Comparison of ENCODE assay signal across 24 mouse cellular contexts in genomic region chr7:98485508-98485907, GRCm38 (mm10). TPM values are rescaled to one million over a fixed set of nuclear protein-coding genes. Genes with fewer than 3 reads are reported as not detected.
A peak's percentile ranks its signal among the peaks of the same experiment; 100 is the strongest.
DNase-seq lines count a peak whose midpoint lies in the region; ATAC-seq and TF ChIP-seq lines count a peak whose summit lies in the region.
"Had no signal": no experiment of that assay in that cellular context is flagged by ENCODE, and none has a peak within 500 bp of the region (broad histone marks: within the 10 kb centered on the region; RNA-seq: fewer than 3 reads in every experiment).

No protein-coding gene starts in this region.

- H3K4me1 ChIP-seq in heart, embryonic 10.5 days: peaks cover 49% of the 10 kb centered on the region
- peaks cover 3% of the 10 kb centered on the region for H3K4me1 ChIP-seq in midbrain, embryonic 11.5 days (ENCODE audit: control insufficient read depth, insufficient read depth, low read length)

- H3K36me3 ChIP-seq in heart, embryonic 10.5 days: no peaks in the 10 kb centered on the region
- H3K36me3 ChIP-seq in midbrain, embryonic 11.5 days (ENCODE audit: control insufficient read depth, insufficient read depth, low read length): no peaks in the 10 kb centered on the region
- H3K36me3 ChIP-seq: forebrain, embryonic 10.5 days; limb, embryonic 12.5 days; midbrain, embryonic 10.5 days; neural tube, embryonic 13.5 days; stomach, embryonic 15.5 days had no signal

- WGBS in heart, embryonic 10.5 days: 72% methylated on average over 4 of the region's 4 CpGs
- WGBS in midbrain, embryonic 11.5 days: 78% methylated on average over 4 of the region's 4 CpGs

- ATAC-seq in midbrain, embryonic 11.5 days (ENCODE audit: low FRiP score): no peak
- ATAC-seq: inflammation-experienced regulatory T-cells, adult 6 months had no signal

- H3K4me2 ChIP-seq in midbrain, embryonic 11.5 days: no peak overlapping the region
- H3K4me2 ChIP-seq: limb, embryonic 12.5 days; neural tube, embryonic 13.5 days; stomach, embryonic 15.5 days had no signal

- H3K27me3 ChIP-seq in heart, embryonic 10.5 days (ENCODE audit: insufficient read depth, poor library complexity, severe bottlenecking): peaks cover 37% of the 10 kb centered on the region
- H3K27me3 ChIP-seq in midbrain, embryonic 11.5 days (ENCODE audit: control insufficient read depth, insufficient read depth, low read length): peaks cover 10% of the 10 kb centered on the region; the same call in 1 of the 2 replicates
- H3K27me3 ChIP-seq: stomach, embryonic 15.5 days had no signal

- no peak for TF ChIP-seq CTCF in left cerebral cortex, adult 2 months (IDR thresholded peaks at IDR 0.05)

- H3K27ac ChIP-seq in heart, embryonic 10.5 days: no peak overlapping the region
- peak overlapping the region; percentile 58 for H3K27ac ChIP-seq in left cerebral cortex, adult 2 months
- no peak overlapping the region for H3K27ac ChIP-seq in midbrain, embryonic 11.5 days (ENCODE audit: low read depth, low read length)
- H3K27ac ChIP-seq: forebrain, embryonic 10.5 days; layer of hippocampus, adult 2 months; limb, embryonic 12.5 days; liver, embryonic 14.5 days; neural tube, embryonic 13.5 days; stomach, embryonic 15.5 days had no signal

- no peaks in the 10 kb centered on the region for H3K9me3 ChIP-seq in heart, embryonic 10.5 days
- H3K9me3 ChIP-seq in midbrain, embryonic 11.5 days (ENCODE audit: control insufficient read depth, low read length): no peaks in the 10 kb centered on the region
- H3K9me3 ChIP-seq: forebrain, embryonic 10.5 days; limb, embryonic 12.5 days; midbrain, embryonic 10.5 days; neural tube, embryonic 13.5 days; stomach, embryonic 15.5 days had no signal

- H3K4me3 ChIP-seq in heart, embryonic 10.5 days: no peak overlapping the region
- no peak overlapping the region for H3K4me3 ChIP-seq in left cerebral cortex, adult 2 months
- H3K4me3 ChIP-seq in midbrain, embryonic 11.5 days (ENCODE audit: low read depth, low read length): no peak overlapping the region
- H3K4me3 ChIP-seq: forebrain, embryonic 10.5 days; layer of hippocampus, adult 2 months; limb, embryonic 12.5 days; midbrain, embryonic 10.5 days; neural tube, embryonic 13.5 days; stomach, embryonic 15.5 days had no signal

- peak; percentile 96 for DNase-seq in heart, adult 11 months
- no peak for DNase-seq in heart, embryonic 10.5 days (ENCODE audit: low spot score)
- no peak for DNase-seq in left cerebral cortex, adult 2 months (ENCODE audit: extremely low spot score in 1 of 2, low spot score in 2 of 2)
- DNase-seq in left cerebral cortex, adult 11 months (ENCODE audit: low spot score): no peak
- DNase-seq in NIH3T3 (ENCODE audit: low read depth): peak; percentile 86
- DNase-seq in heart, postnatal 4 days: peak; percentile 65
- DNase-seq in midbrain, embryonic 11.5 days (ENCODE audit: low spot score, missing footprints): no peak
- no peak for DNase-seq in retina, postnatal 1 day
- DNase-seq: cerebellum, postnatal 10 days; kidney, adult 8-10 months; thymus, adult 2 months had no signal

- intact Hi-C loops in left cerebral cortex, adult 2 months (cut with DNase I): no loop called here

- H3K9ac ChIP-seq in midbrain, embryonic 11.5 days (ENCODE audit: low read length): no peak overlapping the region
- H3K9ac ChIP-seq: limb, embryonic 12.5 days; liver, embryonic 14.5 days; neural tube, embryonic 13.5 days; stomach, embryonic 15.5 days had no signal

RNA-seq across cellular contexts. Expression of gene Lrrc32, which starts 3.6 kb away (rescaled TPM):
- 4.8 and 7.3 TPM in 2 replicates for polyA plus RNA-seq in heart, embryonic 10.5 days (2016; fragmentation: Nextera tagmentation; extraction: Ambion mirVana)
- total RNA-seq in left cerebral cortex, adult 2 months (2021): 1 to 10 TPM; 5.0 to 8.0 TPM
- 10 to 100 TPM; 17.3 to 18.6 TPM for total RNA-seq in heart, postnatal 4 days (2021)
- polyA plus RNA-seq in midbrain, embryonic 11.5 days (2014; fragmentation: Nextera tagmentation; extraction: Ambion mirVana): 4.3 TPM in 2 replicates
- total RNA-seq: monocyte, adult 5-6 weeks had no signal

RNA-seq across cellular contexts. Expression of gene Gucy2d, which starts 45.3 kb away (rescaled TPM):
- not detected in 2 replicates for polyA plus RNA-seq in heart, embryonic 10.5 days (2016; fragmentation: Nextera tagmentation; extraction: Ambion mirVana)
- total RNA-seq in left cerebral cortex, adult 2 months (2021): not detected
- not detected for total RNA-seq in heart, postnatal 4 days (2021)
- polyA plus RNA-seq in midbrain, embryonic 11.5 days (2014; fragmentation: Nextera tagmentation; extraction: Ambion mirVana): not detected in 2 replicates
- total RNA-seq: adrenal gland, postnatal 4 days; layer of hippocampus, adult 2 months; monocyte, adult 5-6 weeks had no signal
- polyA plus RNA-seq: C2C12; forebrain, embryonic 10.5 days; hindbrain, embryonic 11.5 days; inflammation-experienced regulatory T-cells, adult 6 months; liver, embryonic 14.5 days; midbrain, embryonic 10.5 days; neural tube, embryonic 13.5 days; small intestine, adult 2 months had no signal

Comparison
In these comparisons a context has a peak if more than half of its experiments do, and no peak if none do; other contexts are left out.
1. DNase-seq: peak in heart, adult 11 months (single experiment), NIH3T3 (single experiment) and heart, postnatal 4 days (single experiment); none in heart, embryonic 10.5 days (single experiment), left cerebral cortex, adult 2 months (0 of 2), left cerebral cortex, adult 11 months (single experiment), midbrain, embryonic 11.5 days (single experiment) and retina, postnatal 1 day (single experiment).